Mouse (Mus musculus) liver, embryonic 15.5 days (tissue): Measurements from ENCODE around the gene Tmem203. TPM values are rescaled to one million over a fixed set of nuclear protein-coding genes. Genes with fewer than 3 reads are reported as not detected.
A peak's percentile ranks its signal among the peaks of the same experiment; 100 is the strongest.
"Not testable (repeated sequence)": the region's sequence is repeated elsewhere in the genome, so short reads cannot be mapped to it uniquely, and the experiment has no call there.

Source experiments
- ATAC-seq: fragments of 200-750 bp; cut with Nextera tagmentation; 2 replicates; pipeline ENCODE4 v1.8.0; 2017; ENCODE audit warnings: moderate number of reproducible peaks, mild to moderate bottlenecking, moderate library complexity; ENCODE audit not compliant: insufficient read depth
- H3K27ac ChIP-seq: fragments of 300-500 bp; sonication (generic); replicated peaks from 2 replicates; pipeline ENCODE4 v1.5.1; 2015; ENCODE audit warnings: mild to moderate bottlenecking, inconsistent platforms
- H3K27me3 ChIP-seq: fragments of 300-500 bp; sonication (generic); 2 replicates; pipeline ENCODE4 v1.6.1; 2015; ENCODE audit warnings: mild to moderate bottlenecking, inconsistent platforms
- H3K36me3 ChIP-seq: fragments of 300-500 bp; sonication (generic); replicated peaks from 2 replicates; pipeline ENCODE4 v1.6.1; 2015; ENCODE audit warnings: moderate library complexity, mild to moderate bottlenecking, inconsistent platforms
- H3K4me1 ChIP-seq: fragments of 300-500 bp; sonication (generic); replicated peaks from 2 replicates; pipeline ENCODE4 v1.6.1; 2015; ENCODE audit warnings: inconsistent platforms
- H3K4me2 ChIP-seq: fragments of 300-500 bp; sonication (generic); 2 replicates; pipeline ENCODE4 v1.6.1; 2015; ENCODE audit warnings: moderate library complexity, mild to moderate bottlenecking, inconsistent platforms
- H3K4me3 ChIP-seq: fragments of 300-500 bp; sonication (generic); replicated peaks from 2 replicates; pipeline ENCODE4 v1.5.1; 2015; ENCODE audit warnings: mild to moderate bottlenecking, inconsistent platforms
- H3K9ac ChIP-seq: fragments of 300-500 bp; sonication (generic); 2 replicates; pipeline ENCODE4 v1.6.1; 2015; ENCODE audit warnings: moderate library complexity, mild to moderate bottlenecking, inconsistent platforms
- H3K9me3 ChIP-seq: fragments of 300-500 bp; sonication (generic); replicated peaks from 2 replicates; pipeline ENCODE4 v1.6.1; 2016; ENCODE audit warnings: inconsistent platforms
- WGBS: fragments of 180-500 bp; shearing (Covaris S2); methylation state at CpG from one replicate; pipeline ENCODE4 v1.1.7; 2015; ENCODE audit warnings: mixed read lengths; ENCODE audit not compliant: insufficient replicate concordance; 5-methylcytosine and 5-hydroxymethylcytosine counted together
- polyA plus RNA-seq: library from polyadenylated mRNA; unstranded; fragments of >200 nt; fragmentation: Nextera tagmentation; extraction: Ambion mirVana; gene quantifications from 2 replicates; pipeline ENCODE4 v1.2.1, GENCODE M21; 2015

The Tmem203 gene
- polyA plus RNA-seq, 1 experiment from 2014 or later, result 11.9 TPM

DNA sequence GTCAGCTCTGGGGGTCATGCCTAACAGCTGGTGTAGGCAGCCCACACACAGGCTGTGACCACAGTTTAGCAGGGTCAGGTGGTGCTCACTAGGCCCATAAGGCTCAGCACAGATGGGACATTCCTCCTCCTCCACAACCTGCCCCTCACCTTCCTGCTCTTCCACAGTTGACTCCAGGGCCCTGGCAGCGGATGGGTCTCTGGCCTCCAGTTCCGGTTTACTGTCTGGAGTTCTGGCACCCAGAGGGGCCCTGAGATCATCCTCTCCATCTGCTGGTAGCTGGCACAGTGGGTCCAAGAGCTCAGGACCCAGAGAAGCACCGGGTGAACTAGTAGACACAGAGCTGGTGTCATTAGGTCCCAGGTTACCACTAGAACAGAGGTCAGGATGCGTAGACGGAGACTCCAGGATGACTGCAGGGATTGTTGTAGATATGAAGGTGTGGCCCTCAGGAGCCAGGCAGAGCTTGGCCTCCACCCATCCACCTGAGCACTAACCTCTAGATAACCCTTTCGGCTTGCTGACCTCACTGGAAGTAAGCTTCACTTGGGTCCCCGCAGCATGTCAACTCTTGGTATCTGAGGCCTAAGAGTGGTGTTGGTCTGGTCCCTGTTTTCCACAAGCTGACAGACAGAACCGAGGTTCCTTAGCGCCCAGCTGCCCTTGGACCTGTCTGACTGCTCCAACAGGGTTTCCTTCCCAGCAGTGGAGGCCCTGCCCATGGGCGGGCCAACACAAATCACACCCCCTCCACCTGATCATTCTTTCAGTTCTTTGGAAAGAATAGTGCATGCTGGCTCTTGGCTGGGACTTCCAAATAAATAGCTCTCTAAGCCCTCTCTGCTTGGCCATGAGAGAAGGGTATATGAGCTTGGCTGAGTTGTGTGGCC is 8.8 kb upstream of the Tmem203 start, which contains the start of gene AL732309.1:
Gene AL732309.1 (minus strand): TSS at position 681 of the 890 bp plus-strand sequence.
- H3K4me3 ChIP-seq, result no peak within 1 kb of the TSS
- ATAC-seq, result no peak
- WGBS, result 76% methylated on average over 10 of the region's 10 CpGs

DNA sequence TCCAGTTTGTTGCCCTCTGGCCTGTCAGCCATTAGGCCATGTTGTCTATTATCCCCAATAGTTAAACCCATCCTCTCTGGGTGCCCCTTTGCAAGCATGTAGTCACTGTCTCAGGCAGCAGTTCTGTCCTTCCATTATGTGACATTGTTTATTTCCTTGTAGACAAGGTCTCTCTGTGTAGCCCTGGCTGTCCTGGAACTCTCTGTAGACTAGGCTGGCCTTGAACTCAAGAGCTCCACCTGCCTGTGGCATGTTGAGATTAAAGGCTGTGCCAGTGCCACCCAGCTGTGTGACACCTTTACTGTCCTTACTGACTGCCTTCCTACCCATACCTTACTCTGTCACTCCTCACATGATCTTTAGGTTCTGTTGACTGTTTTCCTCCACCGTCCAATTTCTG is 2.9 kb upstream of the Tmem203 start:
- Histone ChIP-seq H3K4me3 (no peak overlapping the region), H3K4me1 (peaks cover 25% of the 10 kb centered on the region), H3K27ac (no peak overlapping the region), H3K36me3 (peaks cover 54% of the 10 kb centered on the region), H3K4me2 (no peak overlapping the region), H3K9me3 (no peaks in the 10 kb centered on the region), H3K27me3 (no peaks in the 10 kb centered on the region), H3K9ac (no peak overlapping the region)
- no peak for ATAC-seq
- 74% methylated on average over 1 of the region's 1 CpGs for WGBS

More for the DNA sequence above, 8.8 kb upstream of the Tmem203 start, which contains the start of gene AL732309.1:
- Histone ChIP-seq H3K9ac (no peak within 1 kb of the TSS), H3K27ac (no peak within 1 kb of the TSS), H3K27me3 (peaks cover 29% of the 10 kb centered on the region), H3K4me1 (peaks cover 14% of the 10 kb centered on the region), H3K4me2 (no peak within 1 kb of the TSS), H3K36me3 (peaks cover 44% of the 10 kb centered on the region), H3K9me3 (no peaks in the 10 kb centered on the region)

DNA sequence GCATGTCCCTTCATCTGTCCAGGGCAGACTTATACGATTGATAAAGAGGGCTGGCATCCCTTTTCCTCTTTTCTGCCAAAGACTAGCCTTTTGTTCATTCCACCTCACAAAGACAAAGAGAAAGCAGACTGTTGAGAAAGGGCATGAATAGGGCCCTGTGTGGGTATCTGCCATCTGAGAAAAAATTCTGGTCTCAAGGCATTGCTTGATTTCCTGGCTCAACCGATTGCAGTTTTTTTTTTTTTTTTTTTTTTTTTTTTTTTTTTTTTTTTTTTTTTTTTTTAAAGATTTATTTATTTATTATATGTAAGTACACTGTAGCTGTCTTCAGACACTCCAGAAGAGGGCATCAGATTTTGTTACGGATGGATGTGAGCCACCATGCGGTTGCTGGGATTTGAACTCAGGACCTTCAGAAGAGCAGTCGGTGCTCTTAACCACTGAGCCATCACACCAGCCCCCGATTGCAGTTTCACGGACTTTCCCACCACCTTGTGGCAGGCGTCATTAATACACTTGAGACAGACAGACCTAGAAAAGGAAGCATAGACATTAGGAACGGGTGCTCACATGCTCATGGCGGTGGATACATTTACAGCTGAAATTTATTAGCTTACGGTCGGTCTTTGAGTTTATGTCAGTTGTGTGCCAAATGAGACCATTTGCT is 1.3 kb downstream of the Tmem203 start:
- Histone ChIP-seq H3K36me3 (peaks cover 17% of the 10 kb centered on the region), H3K9ac (peak overlapping the region; percentile 84), H3K4me3 (peak overlapping the region; percentile 90), H3K27ac (peak overlapping the region; percentile 83; the same call in 1 of the 2 replicates), H3K4me1 (peaks cover 29% of the 10 kb centered on the region), H3K4me2 (peak overlapping the region; percentile 93)
- 32% methylated on average over 12 of the region's 12 CpGs for WGBS
- not testable (repeated sequence) for ATAC-seq, H3K27me3 ChIP-seq, H3K9me3 ChIP-seq

DNA sequence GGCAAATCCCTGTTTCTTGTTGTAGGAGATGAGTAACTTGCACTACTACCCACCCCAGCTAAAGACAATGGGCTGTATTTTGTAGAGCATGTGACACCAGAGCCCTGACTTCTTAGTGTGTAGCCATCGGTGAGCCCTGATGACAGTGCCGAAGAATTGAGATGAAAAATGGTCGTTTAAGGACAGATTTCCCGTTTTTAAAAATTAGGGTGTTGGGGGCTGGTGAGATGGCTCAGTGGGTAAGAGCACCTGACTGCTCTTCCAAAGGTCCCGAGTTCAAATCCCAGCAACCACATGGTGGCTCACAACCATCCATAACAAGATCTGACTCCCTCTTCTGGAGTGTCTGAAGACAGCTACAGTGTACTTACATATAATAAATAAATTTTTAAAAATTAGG is 2.0 kb downstream of the Tmem203 start:
- not testable (repeated sequence) for H3K9ac ChIP-seq, H3K4me2 ChIP-seq, ATAC-seq, H3K9me3 ChIP-seq, H3K4me3 ChIP-seq, H3K27me3 ChIP-seq, H3K27ac ChIP-seq
- 70% methylated on average over 5 of the region's 5 CpGs for WGBS
- Histone ChIP-seq H3K4me1 (peaks cover 35% of the 10 kb centered on the region), H3K36me3 (peaks cover 12% of the 10 kb centered on the region; the same call in 1 of the 2 replicates)

DNA sequence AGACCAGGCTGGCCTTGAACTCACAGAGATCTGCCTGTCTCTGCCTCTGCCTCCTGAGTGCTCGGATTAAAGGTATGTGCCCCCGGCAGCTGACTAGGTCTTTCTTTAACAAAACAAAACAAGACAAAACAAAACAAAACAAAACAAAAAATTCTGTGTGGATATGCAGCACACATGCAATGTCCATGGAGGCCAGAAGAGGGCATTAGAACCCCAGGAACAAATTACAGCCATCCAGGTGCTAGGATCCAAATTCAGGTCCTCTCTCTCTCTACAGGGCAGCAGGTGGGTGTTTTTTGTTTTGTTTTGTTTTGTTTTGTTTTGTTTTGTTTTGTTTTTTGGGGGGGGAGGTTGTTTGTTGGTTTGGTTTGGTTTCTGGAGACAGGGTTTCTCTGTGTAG is 3.6 kb downstream of the Tmem203 start:
- WGBS, result 33% methylated on average over 2 of the region's 2 CpGs
- Histone ChIP-seq H3K27ac (no peak overlapping the region), H3K27me3 (0 out of 2 replicates have a peak, but pooled peaks cover 2% of the 10 kb centered on the region), H3K4me3 (no peak overlapping the region), H3K9me3 (no peaks in the 10 kb centered on the region), H3K4me1 (peaks cover 49% of the 10 kb centered on the region), H3K36me3 (no peaks in the 10 kb centered on the region), H3K9ac (no peak overlapping the region), H3K4me2 (no peak overlapping the region)
- ATAC-seq, result no peak

DNA sequence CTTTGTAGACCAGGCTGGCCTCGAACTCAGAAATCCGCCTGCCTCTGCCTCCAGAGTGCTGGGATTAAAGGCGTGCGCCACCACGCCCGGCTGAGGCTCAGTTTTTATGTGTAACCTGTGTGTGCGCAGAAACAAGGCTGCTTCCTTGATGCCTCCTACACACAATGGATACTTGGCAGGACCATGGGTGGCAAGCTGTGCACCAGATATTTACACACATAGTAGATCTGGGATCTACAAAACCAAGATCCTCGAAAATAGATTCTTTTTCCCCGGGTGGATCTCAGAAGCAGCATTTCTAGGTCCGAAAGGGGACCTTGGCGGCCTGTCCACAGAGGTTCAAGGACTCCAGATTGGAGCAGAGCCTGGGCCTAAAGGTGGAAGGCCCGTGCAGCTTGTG is 6.6 kb downstream of the Tmem203 start:
- Histone ChIP-seq H3K9me3 (no peaks in the 10 kb centered on the region), H3K4me2 (peak overlapping the region; percentile 100), H3K4me3 (peak overlapping the region; percentile 87), H3K36me3 (no peaks in the 10 kb centered on the region), H3K9ac (peak overlapping the region; percentile 28), H3K27ac (peak overlapping the region; percentile 21), H3K4me1 (peaks cover 57% of the 10 kb centered on the region), H3K27me3 (0 out of 2 replicates have a peak, but pooled peaks cover 3% of the 10 kb centered on the region)
- WGBS, result 38% methylated on average over 12 of the region's 12 CpGs
- peak; percentile 2 for ATAC-seq

DNA sequence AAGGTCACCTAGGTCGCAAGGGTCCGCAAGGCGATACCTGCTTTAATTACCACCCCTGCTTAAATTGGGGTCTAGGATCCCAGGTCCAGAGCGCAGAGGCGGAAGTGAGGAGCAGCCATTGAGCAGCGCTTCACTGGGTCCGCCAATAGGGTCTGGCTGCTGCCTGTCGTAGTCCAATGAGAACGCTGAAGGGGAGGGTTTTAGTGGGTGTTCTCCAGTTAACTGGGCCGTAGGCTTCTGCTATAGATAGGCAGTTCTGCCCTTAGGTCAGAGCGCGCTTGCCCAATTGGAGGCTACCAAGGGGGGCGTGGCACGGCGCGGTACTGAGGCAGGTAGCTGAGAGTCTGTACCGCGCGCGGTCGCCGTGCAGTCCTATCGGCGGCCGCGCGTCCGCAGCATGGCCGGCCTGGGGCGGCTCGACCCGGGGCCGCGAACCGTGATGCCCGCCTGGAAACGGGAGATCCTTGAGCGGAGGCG is 7.1 kb downstream of the Tmem203 start, which contains the start of gene Tprn:
Gene Tprn (plus strand): TSS at position 328 of the 477 bp plus-strand sequence.
- ATAC-seq, result peak; percentile 98
- peak within 1 kb of the TSS; percentile 87 for H3K4me3 ChIP-seq
- H3K27me3 ChIP-seq, result 0 out of 2 replicates have a peak, but pooled peaks cover 3% of the 10 kb centered on the region
- under 1% methylated on average over 39 of the region's 39 CpGs for WGBS
- H3K9me3 ChIP-seq, result no peaks in the 10 kb centered on the region
- peak within 1 kb of the TSS; percentile 78 for H3K27ac ChIP-seq
- peak within 1 kb of the TSS; percentile 100 for H3K4me2 ChIP-seq
- peaks cover 58% of the 10 kb centered on the region for H3K4me1 ChIP-seq
- H3K36me3 ChIP-seq, result no peaks in the 10 kb centered on the region
- peak within 1 kb of the TSS; percentile 70 for H3K9ac ChIP-seq

DNA sequence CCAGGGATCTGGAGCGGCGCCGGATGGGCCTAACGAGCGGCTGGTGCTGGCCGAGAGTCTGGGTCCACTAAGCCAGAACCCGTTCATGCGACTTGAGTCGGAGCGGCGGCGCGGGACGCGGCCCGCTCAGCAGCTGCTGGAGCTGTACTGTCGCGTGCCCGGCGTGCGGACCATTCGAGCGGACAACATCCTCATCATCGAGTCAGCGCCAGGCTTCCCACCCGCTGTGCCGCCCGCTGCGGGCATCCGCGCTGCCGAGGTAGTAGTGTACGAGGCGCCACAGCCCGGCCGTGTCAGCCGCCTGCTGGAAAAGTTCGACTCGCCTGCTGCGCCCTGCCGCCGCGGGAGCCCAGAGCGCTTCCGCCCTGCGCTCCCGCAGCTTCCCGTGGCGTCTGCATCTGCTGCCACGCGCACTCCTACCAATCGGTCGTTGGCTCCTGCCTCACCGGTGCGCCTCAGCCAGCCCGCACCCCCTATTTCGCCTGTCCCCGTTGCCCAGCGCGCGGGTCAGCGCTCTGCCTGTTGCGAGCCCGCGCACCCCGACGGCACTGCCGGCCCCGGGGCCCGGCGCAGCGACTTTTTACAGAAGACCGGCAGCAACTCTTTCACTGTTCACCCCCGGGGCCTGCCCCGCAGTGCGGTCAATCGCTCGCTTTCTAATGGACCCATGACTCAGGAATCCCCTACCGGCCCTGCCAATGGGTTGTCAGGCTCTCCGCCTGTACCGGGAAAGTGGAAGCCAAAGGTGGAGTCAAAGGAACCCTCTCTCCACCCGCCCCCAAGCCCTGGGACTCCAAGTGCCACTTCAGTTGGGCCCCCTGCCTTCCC is 7.8 kb downstream of the Tmem203 start:
- Histone ChIP-seq H3K9ac (peak overlapping the region; percentile 70), H3K4me3 (peak overlapping the region; percentile 87), H3K4me1 (peaks cover 65% of the 10 kb centered on the region), H3K27me3 (0 out of 2 replicates have a peak, but pooled peaks cover 3% of the 10 kb centered on the region), H3K36me3 (0 out of 2 replicates have a peak, but pooled peaks cover 5% of the 10 kb centered on the region), H3K4me2 (peak overlapping the region; percentile 100), H3K9me3 (no peaks in the 10 kb centered on the region), H3K27ac (peak overlapping the region; percentile 78)
- ATAC-seq, result peak; percentile 29
- under 1% methylated on average over 82 of the region's 82 CpGs for whole genome bisulfite sequencing

DNA sequence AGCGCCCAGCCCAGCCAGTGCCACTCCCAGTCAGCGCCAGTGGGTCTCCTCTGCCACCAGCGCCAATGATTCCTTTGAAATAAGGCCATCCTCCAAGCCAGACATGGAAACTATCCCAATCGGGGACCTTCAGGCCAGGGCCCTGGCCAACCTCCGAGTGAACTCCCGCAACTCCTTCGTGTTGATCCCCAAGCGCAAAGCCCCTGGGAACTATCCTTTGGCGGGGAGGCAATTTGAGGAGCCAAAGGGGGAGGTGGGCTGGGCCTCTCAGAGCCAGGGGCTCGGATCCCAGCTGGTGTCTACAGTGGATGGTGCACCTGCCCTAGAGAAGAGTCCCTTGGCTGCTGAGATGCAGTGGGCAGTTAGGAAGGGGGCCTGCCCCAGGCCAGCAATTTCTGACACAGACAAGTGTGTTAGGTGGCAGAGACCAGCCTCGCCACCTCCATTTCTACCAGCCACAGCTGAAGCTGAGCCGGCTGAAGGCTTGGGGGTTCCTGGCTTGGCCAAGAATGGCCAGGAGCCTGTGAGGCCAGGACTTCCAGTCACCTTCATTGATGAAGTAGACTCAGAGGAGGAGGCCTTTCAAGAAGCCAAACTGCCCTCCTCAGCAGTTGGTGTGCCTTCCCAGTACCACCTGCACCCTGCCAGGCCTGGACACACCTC is 8.5 kb downstream of the Tmem203 start:
- Histone ChIP-seq H3K4me3 (peak overlapping the region; percentile 87), H3K36me3 (peaks cover 12% of the 10 kb centered on the region), H3K4me1 (peaks cover 70% of the 10 kb centered on the region), H3K27ac (no peak overlapping the region), H3K9ac (peak overlapping the region; percentile 70), H3K27me3 (0 out of 2 replicates have a peak, but pooled peaks cover 3% of the 10 kb centered on the region), H3K4me2 (peak overlapping the region; percentile 100), H3K9me3 (no peaks in the 10 kb centered on the region)
- ATAC-seq, result no peak
- 29% methylated on average over 12 of the region's 12 CpGs for WGBS

DNA sequence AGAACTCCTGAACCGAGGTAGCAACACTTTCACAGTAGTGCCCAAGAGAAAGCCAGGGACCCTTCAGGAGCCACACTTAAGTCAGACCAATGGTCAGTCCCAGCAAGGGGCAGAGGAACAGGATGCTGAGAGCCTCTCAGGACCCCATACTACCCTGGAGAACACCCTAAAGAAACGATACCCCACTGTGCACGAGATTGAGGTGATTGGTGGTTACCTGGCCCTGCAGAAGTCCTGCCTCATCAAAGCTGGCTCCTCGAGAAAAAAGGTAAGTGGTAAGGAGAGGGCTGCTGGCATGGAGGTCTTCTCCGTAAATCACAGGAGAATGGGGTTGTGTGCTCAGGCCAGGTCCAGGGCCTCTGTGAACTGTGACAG is 9.0 kb downstream of the Tmem203 start:
- Histone ChIP-seq H3K27ac (no peak overlapping the region), H3K4me3 (peak overlapping the region; percentile 87), H3K9ac (no peak overlapping the region), H3K4me2 (peak overlapping the region; percentile 100), H3K4me1 (peaks cover 70% of the 10 kb centered on the region), H3K9me3 (no peaks in the 10 kb centered on the region), H3K27me3 (0 out of 2 replicates have a peak, but pooled peaks cover 3% of the 10 kb centered on the region), H3K36me3 (peaks cover 18% of the 10 kb centered on the region)
- WGBS, result 62% methylated on average over 5 of the region's 5 CpGs
- no peak for ATAC-seq
